Mouse (Mus musculus) mesoderm, embryonic 11.5 days (tissue): Measurements from ENCODE around the gene Cnpy2.
"Not testable (repeated sequence)": the region's sequence is repeated elsewhere in the genome, so short reads cannot be mapped to it uniquely, and the experiment has no call there.

ENCODE experiments used
- DNase-seq: peaks from one replicate; pipeline ENCODE4 v3.0.0-alpha.2; 2012; ENCODE audit warnings: low read depth, low spot score

Cnpy2 gene

GRCm38 (mm10) chr10:128310902-128311301, 11.4 kb upstream of the Cnpy2 start:
- no peak for DNase-seq

DNA sequence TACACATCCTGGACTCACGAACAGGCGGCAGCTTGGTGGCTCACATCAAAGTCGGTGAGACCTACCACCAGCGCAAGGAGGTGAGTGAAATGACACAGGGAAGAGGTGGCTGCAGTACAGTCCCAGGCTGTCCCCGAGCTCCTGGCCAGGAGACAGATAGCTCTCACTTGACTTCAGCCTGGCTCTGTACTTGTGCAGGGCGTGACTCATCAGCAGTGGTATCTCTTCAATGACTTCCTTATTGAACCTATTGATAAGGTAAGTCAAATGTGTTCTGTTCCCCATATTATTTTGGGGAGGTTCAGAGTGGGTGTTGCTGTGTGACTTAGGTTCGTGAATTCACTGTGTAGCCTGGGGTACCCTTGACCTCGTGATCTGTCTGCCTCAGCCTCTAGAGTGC, 6.7 kb upstream of the Cnpy2 start:
- DNase-seq = no peak

- no peak for DNase-seq
Measured at GRCm38 (mm10) chr10:128321641-128322040, 618 bp upstream of the Cnpy2 start.

DNA sequence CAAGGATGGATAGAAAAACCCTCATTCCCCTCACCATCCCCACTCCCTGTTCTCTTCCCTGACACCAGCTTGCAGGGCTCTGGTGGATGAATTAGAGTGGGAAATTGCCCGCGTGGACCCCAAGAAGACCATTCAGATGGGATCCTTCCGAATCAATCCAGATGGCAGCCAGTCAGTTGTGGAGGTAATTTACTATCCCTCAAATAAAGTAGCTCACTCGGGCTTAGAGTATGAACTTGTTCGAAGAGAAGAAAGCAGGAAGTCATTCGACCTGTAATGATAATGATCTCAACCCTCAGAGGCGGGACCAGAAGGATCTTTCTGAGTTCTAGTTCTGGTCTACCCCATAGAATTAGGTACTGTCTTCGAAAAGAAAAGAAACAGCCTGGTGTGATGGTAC, 1.3 kb downstream of the Cnpy2 start:
- DNase-seq = no peak

GRCm38 (mm10) chr10:128326825-128327224, 4.6 kb downstream of the Cnpy2 start:
- DNase-seq = no peak

DNA sequence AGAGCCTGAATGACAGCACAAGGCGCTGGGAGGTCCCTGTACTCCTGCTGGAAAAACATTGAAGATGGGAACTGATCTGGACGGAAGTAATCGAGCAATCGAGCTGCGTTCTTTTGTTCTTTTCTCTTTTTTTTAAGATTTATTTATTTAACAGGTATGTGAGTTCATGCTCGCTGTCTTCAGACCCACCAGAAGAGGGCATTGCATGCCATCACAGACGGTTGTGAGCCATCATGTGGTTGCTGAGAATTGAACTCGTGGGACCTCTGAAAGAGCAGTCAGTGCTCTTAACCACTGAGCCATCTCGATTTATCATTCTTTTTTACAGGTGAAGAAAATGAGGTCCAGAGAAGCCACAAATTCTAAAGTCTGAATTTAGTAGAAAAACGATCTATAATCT, 5.4 kb downstream of the Cnpy2 start:
- no peak for DNase-seq

GRCm38 (mm10) chr10:128332358-128333249, 10.3 kb downstream of the Cnpy2 start:
- DNase-seq = not testable (repeated sequence)

DNA sequence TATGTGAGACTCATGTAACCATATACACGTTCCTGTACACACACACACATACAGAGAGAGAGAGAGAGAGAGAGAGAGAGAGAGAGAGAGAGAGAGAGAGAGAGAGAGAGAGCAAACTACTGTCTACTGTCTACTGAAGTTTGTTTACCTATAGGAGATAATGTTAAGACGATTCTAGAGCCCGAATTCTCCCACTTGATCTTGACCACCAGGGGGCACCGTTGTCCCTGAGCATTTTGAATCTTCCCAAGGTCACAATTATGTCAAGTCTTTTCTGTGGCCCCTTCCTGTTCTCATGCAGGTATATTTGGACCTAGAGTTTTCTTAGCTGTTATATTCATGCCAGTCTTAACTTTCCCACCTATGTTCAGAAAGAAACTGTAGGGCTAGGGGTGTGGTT, 13.3 kb downstream of the Cnpy2 start:
- peak; percentile 83 for DNase-seq

DNA sequence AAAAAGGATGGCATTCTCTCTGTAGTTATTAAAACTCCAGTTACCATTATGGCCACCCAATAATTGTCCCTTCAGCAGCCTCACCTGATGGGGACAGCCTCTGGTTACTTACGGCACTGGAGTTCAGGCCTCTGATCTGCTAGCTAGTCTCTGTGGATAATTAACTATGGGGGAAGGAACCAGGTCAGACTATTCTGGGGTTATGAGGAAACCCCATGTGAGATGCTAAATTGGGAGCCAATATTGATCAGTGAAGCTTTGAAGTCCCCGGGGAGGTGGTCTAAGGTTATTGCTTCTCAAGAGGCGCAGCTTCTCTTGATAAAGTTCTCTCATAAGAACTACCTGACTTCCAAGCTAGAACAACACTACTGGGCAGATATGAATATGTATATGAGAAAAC, 13.9 kb downstream of the Cnpy2 start:
- no peak for DNase-seq

GRCm38 (mm10) chr10:128336597-128336996, 14.3 kb downstream of the Cnpy2 start:
- no peak for DNase-seq

- DNase-seq = peak; percentile 98
Measured at GRCm38 (mm10) chr10:128337306-128338181, 15.3 kb downstream of the Cnpy2 start, which contains the start of gene Cs. TSS of gene Cs (plus strand) at chr10:128337734.

DNA sequence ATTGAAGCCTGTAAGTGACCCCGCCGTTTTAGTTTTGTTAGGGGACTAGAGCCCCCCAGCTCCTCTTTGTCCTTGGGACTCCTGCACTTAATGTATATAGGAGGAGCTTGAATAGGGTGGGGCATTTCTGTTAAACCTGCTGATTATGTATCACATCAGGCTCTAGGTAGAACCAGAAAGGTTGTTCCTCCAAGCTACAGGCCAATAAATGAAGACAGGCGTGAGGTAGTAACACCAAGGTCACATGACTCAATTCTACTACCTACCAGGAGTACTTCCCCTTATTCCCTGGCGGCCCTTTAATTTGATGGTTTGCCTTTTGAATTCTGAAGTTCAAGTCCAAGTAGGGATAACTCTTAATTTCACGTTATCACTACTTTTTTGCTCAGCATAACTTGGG, 16.2 kb downstream of the Cnpy2 start:
- DNase-seq = no peak

DNA sequence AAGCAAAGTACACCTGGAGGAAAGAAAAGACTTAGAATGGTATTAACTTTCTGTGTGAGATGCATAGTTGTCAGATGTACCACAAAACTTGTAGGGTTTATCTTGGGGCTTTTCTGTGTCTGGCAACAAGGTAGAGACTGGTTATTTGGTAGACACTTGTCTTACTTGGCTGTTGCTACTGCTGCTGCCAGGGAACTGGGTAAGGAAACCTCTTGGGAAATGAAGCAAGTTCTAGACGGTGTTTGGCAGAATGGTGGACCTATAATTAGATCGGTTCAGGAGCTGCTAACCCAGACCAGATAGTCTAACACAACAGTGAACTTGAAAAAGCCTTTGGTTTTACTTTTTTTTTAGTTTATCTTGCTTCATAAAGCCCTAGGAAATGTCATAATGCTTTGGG, 16.7 kb downstream of the Cnpy2 start:
- DNase-seq = no peak

DNA sequence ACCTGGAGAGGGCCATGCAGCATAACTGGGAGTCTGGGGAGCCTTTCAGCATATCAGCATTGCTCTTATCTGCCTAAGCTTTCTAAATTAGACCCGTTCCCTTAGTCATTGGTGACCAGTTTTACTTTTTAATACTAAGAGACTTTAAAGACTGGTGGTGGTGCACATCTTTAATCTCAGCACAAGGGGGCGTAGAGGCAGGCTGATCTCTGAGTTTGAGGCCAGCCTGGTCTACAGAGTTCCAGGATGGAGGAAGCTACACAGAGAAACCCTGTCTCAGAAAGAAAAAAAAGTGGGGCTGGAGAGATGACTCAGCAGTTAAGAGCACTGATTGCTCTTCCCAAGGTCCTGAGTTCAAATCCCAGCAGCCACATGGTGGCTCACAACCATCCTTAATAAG, 18.0 kb downstream of the Cnpy2 start:
- no peak for DNase-seq

DNA sequence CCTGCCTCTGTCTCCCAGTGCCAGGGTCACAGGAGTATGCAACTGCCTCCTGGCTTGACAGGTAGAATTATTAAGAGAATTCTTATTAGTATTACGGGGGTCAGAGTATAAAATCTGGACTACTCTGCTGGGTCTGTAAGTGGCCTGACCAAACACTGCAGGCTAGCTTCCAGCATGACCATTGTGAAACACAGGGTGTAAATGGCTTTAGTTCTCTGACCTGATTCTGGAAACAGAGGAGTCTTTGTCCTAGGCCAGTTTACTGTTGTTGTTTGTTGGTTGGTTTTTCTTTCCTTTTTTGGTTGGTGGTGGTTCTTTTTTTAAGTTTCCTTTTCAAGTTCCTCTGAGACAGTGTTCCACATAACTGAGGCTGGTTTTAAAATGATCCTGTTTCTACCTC, 21.2 kb downstream of the Cnpy2 start:
- DNase-seq = no peak

DNA sequence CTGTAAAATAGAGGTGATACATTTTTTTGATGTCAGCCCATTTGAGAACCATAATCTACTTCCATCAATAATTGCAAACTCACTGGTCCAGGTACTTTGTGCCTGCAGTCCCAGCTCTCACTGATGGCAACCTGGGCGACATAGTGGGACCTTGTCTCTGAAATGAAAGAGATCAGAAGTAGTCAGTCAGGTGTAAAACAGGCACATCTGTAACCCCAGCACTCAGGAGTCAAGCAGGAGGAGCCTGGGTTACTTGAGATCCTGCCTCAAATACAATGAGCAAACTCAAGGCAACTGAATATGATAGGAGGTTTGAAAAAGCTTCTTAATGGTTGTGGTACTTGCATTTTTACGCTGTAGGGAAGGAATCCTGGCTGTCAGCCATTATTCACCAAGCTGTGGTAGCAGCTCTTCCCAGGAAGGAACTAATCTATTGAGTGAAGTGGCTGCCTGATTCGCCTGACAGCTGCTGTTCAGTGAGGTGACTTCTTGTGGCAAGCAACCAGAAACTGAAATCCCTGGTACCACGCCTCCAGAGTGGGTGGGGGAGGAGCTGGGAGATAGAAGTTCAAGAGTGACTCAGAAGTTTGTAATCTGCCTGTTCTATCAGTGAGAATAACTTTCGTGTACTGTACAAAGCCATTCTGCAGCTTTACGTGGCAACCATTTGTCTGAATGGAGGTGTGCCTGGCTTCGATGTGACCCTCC, 22.5 kb downstream of the Cnpy2 start:
- DNase-seq = peak; percentile 28

GRCm38 (mm10) chr10:128347541-128347940, 25.3 kb downstream of the Cnpy2 start:
- no peak for DNase-seq

- peak; percentile 51 for DNase-seq
Measured at GRCm38 (mm10) chr10:128358796-128359195, 36.5 kb downstream of the Cnpy2 start.

GRCm38 (mm10) chr10:128359226-128359625, 37.0 kb downstream of the Cnpy2 start:
- DNase-seq = no peak

DNA sequence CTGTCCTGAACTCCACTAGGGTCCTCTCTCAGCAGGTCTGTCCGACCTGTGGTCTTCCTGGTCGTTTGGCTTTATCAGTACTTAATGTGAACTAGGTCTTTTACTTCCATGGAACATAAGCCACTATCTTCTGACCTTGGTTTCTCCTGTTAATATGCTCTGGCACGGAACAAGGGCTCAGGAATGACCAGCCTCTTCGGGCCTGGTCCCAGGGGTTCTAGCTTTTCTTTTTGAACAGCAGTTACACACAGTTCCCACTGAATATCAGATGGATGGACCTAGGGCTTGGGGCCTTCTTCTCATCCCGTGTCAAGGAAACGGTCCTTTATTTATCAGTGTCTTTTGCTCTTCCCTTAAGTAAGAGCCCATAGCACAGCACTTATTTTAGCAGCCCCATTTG, 39.6 kb downstream of the Cnpy2 start:
- DNase-seq = no peak

DNA sequence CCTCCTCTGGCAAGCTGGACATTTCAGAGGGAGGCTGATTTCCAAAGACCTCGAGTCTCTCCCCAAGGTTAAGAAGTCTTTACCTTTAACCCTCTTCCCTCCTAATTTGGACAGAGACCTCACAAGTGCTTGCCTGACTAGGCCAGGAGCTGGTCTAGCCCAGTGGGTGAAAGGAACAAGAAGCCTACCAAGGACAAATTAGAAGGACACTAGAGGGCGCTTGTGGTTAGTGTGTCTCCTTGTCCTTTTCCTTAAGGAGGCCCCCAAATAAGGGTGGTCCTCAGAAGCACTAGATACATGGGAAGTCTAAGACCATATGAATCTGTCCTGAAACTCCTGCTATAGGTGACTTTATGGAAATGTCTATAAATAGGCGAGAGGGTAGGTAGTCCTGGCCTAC, 40.3 kb downstream of the Cnpy2 start:
- DNase-seq = peak; percentile 52

GRCm38 (mm10) chr10:128367899-128368401, 45.7 kb downstream of the Cnpy2 start:
- DNase-seq = no peak
